Mouse (Mus musculus) CD4-positive, CD25-positive, alpha-beta regulatory T cell, adult 2 months (primary cell): ENCODE results near the gene Grip2.

Experiments
- DNase-seq: peaks from one replicate; pipeline ENCODE4 v3.0.0-alpha.2; 2012; ENCODE audit warnings: low read depth, low spot score

Gene Grip2

GRCm38 (mm10) chr6:91796064-91796463 lies 31.0 kb downstream of the Grip2 start:
- DNase-seq = no peak

DNA sequence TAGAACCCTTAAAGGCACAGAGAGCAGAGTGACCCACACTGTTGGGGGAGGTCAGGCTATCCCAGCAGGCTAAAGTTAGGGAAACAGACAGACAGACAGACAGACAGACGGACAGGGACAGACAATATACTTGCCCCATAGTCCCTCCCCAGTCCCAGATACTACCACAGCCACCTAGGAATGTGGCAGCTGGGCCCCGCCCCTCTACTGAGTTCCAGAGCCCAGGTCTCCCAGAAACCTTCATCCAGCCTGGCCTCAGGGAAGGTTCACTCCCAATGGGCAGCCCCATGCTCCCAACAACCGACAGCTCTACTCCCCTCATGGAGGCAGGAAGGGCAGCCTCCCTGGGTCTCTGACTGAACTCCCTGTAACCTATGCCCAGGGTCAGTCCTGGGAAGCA lies 31.4 kb downstream of the Grip2 start:
- no peak for DNase-seq

DNA sequence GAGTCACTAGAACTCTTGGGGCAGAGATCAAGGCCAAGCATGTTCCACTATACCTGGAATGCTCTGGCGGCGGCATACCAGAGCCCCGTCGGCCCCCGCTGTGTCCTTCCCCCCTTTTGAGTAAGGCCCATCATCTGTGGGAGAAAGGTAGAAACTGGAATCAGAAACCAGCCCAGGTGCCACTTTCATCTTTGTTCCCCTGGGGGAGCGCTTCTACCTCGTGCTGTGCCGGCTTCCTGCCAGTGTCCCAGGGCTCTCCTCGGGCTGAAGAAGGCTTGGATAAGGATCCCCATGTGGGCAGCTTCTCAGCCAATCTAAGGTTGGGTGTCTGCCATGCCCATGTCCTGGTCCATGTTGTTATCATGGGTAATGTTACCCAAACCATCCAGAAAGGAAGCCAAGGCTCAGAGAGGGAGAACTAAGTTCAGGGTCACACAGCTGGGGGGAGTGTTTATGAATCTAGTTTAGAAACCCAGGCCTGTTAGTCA lies 38.7 kb downstream of the Grip2 start:
- no peak for DNase-seq

DNA sequence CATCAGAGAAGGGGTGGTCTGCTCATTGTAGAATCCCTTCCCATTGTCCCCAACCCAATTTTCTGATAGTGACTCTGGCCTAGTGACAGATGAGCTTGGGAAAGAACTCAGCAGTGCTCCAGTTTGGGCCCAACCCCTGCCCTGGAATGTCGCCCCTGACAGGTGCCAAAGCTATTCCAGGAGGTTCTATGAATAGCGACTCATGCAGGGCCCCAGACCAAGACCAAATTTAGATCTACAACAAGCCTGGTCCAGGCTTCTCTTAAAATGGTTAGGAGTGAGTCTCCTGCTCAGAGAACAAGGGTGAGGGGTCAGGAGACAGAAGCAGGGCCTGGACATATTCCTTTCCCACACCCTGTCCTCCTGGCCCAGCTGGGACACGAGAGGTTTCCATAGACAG lies 42.0 kb downstream of the Grip2 start:
- no peak for DNase-seq

DNA sequence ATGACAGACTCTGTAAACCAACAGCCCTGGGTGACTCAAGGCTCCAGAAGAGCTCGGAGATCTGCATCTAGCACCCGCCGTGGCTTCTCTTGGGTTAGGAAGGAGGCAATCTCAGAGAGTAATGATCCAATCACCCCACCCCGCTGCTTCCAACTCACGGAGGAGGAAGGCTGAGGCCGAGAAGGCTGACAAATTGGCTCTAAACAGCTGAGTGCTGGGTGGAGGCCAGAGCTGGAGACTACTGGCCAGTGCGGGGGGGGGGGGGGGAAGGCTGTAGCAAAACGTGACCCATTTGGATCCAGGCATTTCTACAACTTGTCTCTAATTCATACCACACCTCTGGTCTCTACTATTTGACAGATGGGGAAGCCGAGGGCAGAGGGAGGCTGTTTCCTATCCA lies 47.8 kb downstream of the Grip2 start:
- no peak for DNase-seq

DNA sequence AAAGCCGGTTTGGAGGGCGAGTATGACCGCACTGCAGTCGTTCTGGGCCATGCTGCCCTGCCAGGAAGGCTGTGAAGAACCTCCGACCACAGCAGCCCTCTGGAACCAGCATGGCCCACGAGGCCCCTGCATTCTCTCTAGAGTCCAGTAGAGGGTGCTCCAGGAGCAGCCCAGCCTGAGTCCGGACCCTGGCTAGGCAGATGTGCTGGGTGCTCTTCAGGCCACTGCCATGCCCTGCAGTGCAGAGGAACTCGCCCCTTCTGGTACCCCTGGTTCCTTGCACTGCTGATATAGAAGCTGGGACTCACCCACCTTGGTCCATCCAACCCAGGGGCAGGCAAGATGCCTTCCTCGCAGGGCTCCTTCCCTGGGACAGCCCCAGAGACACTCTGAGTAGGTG lies 50.5 kb downstream of the Grip2 start:
- DNase-seq = peak; percentile 67

DNA sequence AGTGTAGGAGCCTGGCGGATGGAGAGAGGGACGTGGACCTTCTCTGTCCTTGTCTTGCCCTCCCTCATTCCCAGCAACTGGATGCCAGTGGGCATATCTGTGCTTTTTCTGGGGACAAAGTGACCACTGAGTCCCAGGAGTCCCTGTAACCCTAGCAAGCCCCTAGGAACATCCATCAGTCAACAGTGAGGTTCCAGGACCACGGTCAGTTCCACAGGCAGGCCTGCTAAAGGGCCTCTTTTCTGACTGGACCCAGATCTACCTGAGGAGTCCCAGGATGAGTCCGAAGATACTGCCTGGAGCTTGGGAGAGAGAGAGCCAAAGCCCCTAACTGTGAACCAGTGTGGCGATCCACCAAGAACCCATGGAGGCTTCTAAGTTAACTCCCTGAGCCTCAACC lies 53.1 kb downstream of the Grip2 start:
- no peak for DNase-seq

DNA sequence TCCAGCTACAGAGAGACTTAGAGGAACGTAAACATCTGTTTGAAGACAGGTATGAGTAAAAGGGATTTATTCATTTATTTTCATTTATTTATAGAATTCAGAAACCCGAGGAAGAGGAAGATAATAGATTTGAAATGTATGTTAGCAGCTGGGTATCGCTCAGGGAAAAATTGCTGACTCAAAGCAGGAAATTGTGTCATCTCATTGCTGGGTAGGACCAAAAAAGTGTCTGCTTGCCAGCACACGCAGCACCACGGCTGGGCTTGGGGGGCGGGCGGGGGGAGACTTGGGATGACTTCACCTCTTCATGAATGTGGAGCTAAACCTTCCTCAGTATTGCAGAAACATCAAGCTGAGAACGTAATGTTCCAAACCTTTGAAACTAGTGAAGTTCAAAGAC lies 59.5 kb downstream of the Grip2 start:
- no peak for DNase-seq

DNA sequence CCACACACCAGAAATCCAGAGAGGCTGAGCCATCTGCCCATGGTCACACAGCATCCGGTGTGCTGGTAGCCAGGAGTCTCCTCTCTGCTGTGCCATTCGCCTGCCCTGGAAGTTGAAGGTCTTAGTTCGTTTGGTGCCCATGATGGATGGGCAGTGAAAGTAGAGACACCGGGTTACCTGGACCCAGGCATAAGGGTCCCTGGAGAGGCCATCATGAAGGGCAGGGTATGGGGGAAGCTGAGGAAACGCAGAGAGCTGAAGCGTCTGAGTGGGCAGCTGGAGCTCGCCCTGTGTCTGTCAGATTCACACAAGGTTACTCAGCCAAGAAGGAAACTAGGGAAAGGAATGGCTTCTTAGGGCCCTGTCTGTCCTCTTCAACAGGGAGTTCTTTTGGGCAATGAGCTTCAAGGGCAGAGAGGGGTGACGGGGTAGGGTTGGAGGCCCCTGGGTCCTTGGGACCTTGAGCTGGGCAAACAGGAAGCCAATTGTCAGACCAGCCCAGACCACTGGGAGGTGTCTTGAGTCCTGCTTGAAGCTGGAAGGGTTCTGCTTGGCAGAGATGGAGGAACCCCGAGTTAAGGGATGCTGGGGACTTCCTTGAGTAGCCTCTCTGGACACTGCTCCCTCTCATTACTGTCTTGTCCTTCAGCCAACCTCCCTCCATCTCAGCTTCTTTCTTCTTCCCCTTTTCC lies 64.9 kb downstream of the Grip2 start:
- no peak for DNase-seq

GRCm38 (mm10) chr6:91754845-91755244 lies 72.2 kb downstream of the Grip2 start:
- no peak for DNase-seq

DNA sequence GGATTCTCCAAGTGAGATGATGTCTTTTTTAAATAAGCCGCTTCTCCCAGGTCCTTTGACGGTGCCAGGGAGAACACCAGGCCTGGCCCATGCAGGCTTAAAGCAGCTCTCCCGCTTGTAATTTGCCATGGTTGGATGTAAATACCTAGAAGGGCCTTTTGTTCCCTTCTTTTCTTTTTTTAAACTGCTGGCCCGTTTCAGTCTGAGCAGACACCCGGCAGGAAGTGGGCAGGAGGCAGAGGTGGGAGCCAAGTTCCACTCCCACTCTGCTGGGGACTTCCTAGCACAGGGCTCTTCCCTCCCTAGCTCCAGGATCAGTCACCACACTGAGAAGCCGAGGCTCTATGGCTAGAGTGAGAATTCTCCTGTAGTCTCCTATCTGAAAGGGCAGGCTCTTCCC lies 73.0 kb downstream of the Grip2 start:
- no peak for DNase-seq

DNA sequence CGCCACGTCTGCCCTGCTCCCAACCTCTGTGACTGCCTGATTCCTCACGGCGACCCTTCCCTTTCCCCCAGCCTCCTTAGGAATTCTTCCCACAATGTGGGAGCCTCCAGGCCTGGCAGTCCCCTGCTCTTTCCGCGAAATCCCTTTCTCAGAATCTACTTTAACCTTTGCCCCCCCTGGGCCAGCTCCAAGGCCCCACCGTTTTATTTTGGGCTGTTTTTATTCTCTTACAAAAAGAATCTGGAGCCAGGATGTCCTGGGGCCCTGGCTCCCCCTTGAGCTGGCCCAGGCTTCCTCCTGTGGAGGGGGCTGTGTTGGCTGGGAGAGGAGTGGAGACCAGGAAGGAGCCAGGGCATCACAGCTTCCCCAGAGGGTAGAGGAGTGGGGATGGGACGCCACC lies 74.2 kb downstream of the Grip2 start:
- no peak for DNase-seq

- peak; percentile 16 for DNase-seq
Observed at GRCm38 (mm10) chr6:91750976-91751375, 76.1 kb downstream of the Grip2 start.

DNA sequence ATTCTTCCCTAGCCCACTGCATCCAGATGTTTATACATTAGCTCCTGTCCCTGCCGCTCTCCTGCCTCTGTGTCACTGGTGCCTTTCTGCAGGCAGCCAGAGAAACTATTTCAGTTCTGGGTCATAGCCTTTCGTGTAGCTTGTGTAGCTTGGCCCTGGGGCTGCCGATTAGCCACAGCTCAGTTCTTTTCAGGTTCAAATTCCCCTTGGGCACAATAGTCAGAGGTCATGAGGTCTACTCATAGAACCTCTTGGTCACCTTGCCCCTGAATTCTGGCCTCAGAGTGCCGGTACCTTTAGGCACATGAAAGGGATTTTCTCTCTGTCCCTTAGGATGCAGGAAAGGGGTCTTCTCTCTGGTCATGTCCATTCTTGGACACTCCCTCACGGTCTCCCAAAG lies 80.3 kb downstream of the Grip2 start:
- no peak for DNase-seq

DNA sequence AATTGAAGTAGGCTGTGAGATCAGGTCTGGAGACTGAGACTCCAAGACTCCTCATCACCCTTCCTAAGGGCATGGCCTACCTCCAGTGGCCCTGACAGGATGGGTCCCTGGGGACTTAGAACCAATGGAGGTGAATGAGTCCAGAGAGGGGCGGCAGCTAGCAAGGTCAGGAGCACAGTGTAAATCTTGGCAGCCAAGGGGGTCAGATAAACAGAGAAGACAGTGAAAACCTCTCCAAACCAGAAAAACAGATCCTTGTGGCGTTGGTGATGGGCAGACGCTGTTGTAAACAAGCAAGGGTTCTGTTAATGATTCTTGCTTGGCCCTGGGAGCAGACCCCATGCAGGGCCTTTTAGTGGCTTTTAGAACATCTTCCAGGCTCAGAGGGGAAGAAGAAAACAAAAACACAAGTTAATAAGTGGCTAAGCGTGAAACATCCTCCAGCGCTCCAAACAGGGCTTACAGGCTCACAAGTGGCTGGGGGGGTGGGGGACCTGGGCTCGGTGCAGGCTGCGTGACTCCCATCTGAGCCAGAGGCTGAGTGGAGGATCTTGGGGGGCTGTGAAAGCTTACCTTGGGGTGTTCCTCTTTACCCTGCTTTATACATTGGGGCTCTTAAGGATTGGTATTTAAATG lies 81.0 kb downstream of the Grip2 start:
- DNase-seq = no peak

GRCm38 (mm10) chr6:91745246-91745645 lies 81.8 kb downstream of the Grip2 start:
- no peak for DNase-seq

GRCm38 (mm10) chr6:91743886-91744285 lies 83.2 kb downstream of the Grip2 start:
- DNase-seq = no peak

DNA sequence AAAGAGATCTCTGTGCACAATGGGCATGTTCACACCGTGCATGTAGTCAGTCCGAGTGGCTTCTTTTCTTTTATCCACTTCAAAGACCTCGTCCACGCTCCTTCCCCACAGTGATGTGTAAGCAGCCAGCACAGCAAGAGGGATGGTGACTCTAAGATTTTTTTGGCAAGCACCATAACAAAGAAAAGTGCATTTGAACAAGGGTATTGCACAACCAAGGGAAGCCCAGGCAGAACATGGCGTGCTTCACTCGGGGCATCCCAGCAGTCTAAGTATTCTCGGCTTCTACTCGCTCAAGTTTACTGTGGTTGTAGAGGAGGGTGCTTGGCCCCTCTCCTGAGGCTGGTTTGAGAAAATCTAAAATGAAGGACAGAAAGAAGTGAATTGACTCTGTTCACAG lies 84.1 kb downstream of the Grip2 start:
- DNase-seq = no peak

GRCm38 (mm10) chr6:91742466-91742865 lies 84.6 kb downstream of the Grip2 start:
- no peak for DNase-seq

- peak; percentile 76 for DNase-seq
Observed at GRCm38 (mm10) chr6:91741046-91741445, 86.0 kb downstream of the Grip2 start.

GRCm38 (mm10) chr6:91738058-91738457 lies 89.0 kb downstream of the Grip2 start:
- DNase-seq = no peak

DNA sequence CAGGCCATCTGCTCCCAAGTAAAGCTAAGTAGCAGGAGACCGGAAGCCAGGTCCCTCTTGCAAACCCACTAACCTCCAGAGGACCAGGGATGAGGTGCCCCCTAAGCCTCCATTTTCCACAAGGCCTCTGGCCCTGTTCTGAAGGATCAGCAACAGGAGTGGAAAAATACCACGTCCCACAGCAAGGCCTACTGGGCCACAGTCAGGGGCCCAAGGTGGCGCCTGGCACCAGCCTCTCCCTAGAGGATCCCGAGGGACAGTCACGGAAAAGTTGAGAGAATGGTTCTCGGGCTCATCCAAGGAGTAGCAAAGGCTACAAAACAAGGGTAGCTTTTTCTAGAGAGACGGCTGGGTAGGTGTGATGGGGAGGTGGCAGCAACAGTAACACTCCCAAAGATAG lies 89.6 kb downstream of the Grip2 start:
- no peak for DNase-seq

GRCm38 (mm10) chr6:91736471-91736870 lies 90.6 kb downstream of the Grip2 start:
- no peak for DNase-seq

DNA sequence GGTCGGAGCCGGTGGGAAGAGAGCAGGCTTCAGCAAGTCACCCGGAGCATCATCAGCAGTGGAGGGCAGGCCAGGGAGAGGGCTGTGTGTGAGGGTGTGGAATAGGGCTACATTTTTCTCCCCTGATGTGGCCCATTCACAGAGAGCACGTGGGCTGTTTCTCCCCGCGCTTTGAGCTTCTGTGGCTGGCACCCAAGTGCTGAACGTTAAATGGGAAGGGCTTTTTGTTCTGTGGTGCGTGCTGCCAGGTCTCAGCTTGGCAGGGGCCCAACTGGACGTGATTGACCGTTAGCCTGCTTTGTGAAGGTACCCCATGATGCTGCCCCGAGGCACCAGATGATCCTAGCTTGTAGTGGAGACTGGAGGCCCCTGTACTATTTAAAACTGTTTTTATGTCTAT lies 94.9 kb downstream of the Grip2 start:
- DNase-seq = no peak
